Mouse (Mus musculus): Measurements from ENCODE around the gene Kcnj1. TPM values are rescaled to one million over a fixed set of nuclear protein-coding genes. Genes with fewer than 3 reads are reported as not detected.

The Kcnj1 gene
- polyA plus RNA-seq, 1 experiment from 2014 or later, result not detected

Other genes with a start within 250 kb of the Kcnj1 start
- gene Kcnj5, start 28.1 kb upstream of the Kcnj1 start, polyA plus RNA-seq (2015; fragmentation: Nextera tagmentation; extraction: Ambion mirVana), result 1.9 and 2.6 TPM in 2 replicates
- gene Fli1, start 170.4 kb downstream of the Kcnj1 start, polyA plus RNA-seq (2015; fragmentation: Nextera tagmentation; extraction: Ambion mirVana), result 9.1 and 13.2 TPM in 2 replicates